Mouse (Mus musculus): ENCODE measurements around the gene Gnai3. TPM values are rescaled to one million over a fixed set of nuclear protein-coding genes. Genes with fewer than 3 reads are reported as not detected.

Gnai3 gene
- polyA plus RNA-seq (2014; fragmentation: Illumina TruSeq; extraction: RNeasy Lipid Tissue Mini Kit (QIAGEN cat#74804); ENCODE audit: low read depth, low replicate concordance), result 93.3 TPM

GRCm38 (mm10) chr3:108145534-108146445 is at the start of gene Gnai3:
Gnai3 (minus strand) TSS chr3:108146146.

DNA sequence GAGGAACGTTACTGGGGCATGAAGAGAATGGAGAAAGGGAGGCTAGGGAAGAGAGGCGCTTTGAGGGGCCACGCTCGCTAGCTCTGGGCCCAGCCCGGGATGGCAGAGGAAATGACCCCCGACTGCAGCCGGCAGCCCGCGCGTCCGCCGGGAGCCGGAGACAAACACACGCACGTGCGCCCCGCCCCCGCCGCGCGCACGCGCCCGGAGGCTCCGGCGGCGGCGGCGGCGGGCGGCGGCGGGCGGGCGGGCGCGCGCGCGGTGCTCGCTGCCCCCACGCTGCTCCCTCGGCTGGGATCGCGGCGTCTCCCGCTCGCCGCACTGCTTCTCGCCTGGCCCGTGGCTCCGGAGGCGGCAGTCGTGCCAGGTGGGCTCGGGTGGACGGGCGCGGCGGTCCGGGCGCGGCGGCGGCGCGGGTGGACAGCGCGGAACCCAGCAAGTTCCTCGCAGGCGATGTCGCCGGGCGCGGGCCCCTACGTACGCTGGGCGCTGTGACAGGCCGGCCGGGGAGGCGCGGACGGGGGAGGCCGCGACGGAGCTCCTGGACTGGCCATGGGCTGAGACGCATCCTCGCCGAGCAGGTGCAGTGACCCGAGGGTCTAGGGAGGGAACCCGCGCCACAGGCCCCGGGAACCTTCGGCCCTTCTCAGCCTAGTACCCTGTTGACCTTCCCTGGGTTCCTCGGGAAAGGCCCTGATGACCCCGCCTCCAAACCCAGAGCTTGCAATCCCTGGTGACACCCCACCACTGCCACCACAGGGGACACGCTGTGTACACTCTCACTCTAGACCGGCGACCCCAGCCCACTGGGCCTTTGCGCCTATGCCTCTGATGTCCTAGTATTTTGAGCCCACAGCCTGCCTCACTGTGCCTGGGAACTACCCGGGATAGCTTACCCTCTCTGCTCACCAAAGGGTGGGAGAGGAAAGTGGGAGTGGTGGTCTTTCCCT is 40.4 kb upstream of the Gnai3 start, which contains the start of gene Amigo1:
Gene Amigo1, plus strand, starts transcription at position 238 of the 950 bp plus-strand sequence.

DNA sequence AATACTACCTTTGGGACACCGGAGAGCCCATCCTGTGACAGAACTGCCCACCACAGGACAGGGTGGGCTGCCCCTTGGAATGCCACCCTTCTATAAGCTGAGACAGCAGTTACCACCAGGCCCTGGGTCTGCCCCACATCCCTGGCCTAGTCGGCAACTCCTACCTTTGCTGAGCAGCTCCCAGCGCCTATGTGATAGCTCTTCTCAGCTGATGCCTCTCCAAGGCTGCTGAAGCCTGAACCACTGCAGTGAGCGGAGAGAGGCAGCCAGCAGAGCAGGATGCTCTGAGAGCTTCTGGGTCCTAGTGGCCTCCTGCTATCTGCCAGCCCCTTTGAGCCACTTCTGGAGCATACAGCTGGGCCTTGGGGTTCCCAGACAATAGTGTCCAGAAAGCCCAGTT is 8.7 kb upstream of the Gnai3 start, which contains the start of gene Gpr61:
Gene Gpr61, minus strand, starts transcription at position 227 of the 400 bp plus-strand sequence.

GRCm38 (mm10) chr3:108092536-108093115 is 53.3 kb downstream of the Gnai3 start, which contains the start of gene Gnat2:
Gnat2 (plus strand) TSS chr3:108092789.

DNA sequence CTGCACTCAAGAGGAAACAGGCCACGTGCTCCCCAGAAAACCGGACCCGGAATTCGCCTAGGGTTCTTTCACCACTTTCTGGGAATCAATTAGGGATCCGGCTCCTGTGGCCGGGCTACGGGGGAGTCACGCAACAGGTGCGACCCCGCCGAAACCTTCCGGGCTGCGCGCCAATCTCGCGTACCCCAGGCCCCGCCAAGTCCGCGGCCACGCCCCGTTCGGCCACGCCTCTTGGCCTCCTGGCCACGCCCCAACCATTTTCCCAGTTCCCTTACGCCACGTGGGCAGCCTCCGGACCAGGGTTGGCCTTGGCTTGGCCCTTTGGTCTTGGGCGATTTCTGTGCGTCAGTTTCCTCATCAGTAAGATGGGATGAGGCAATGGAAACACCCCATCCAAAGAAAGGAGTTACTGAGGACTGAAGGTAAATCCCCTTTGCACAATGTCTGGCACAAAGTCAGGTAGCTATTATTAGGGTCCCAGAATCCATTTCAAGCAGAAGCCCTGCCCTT is 59.4 kb downstream of the Gnai3 start, which contains the start of gene Ampd2:
Gene Ampd2, minus strand, starts transcription at position 182 of the 510 bp plus-strand sequence.

Other genes with a start within 250 kb of the Gnai3 start
- gene Gstm7, start 214.3 kb downstream of the Gnai3 start, polyA plus RNA-seq (2014; fragmentation: Illumina TruSeq; extraction: RNeasy Lipid Tissue Mini Kit (QIAGEN cat#74804); ENCODE audit: low read depth, low replicate concordance), result 22.5 TPM
- 56.0 TPM for gene Gstm6, start 202.4 kb downstream of the Gnai3 start, polyA plus RNA-seq (2014; fragmentation: Illumina TruSeq; extraction: RNeasy Lipid Tissue Mini Kit (QIAGEN cat#74804); ENCODE audit: low read depth, low replicate concordance)
- not detected for gene Gstm3, start 176.9 kb downstream of the Gnai3 start, polyA plus RNA-seq (2014; fragmentation: Illumina TruSeq; extraction: RNeasy Lipid Tissue Mini Kit (QIAGEN cat#74804); ENCODE audit: low read depth, low replicate concordance)
- gene Gstm2, start 159.7 kb downstream of the Gnai3 start, polyA plus RNA-seq (2014; fragmentation: Illumina TruSeq; extraction: RNeasy Lipid Tissue Mini Kit (QIAGEN cat#74804); ENCODE audit: low read depth, low replicate concordance), result 222 TPM
- gene Gstm1, start 128.2 kb downstream of the Gnai3 start, polyA plus RNA-seq (2014; fragmentation: Illumina TruSeq; extraction: RNeasy Lipid Tissue Mini Kit (QIAGEN cat#74804); ENCODE audit: low read depth, low replicate concordance), result 104 TPM
- 2.7 TPM for gene Gstm4, start 101.3 kb downstream of the Gnai3 start, polyA plus RNA-seq (2014; fragmentation: Illumina TruSeq; extraction: RNeasy Lipid Tissue Mini Kit (QIAGEN cat#74804); ENCODE audit: low read depth, low replicate concordance)
- gene Ampd2, start 59.5 kb downstream of the Gnai3 start, polyA plus RNA-seq (2014; fragmentation: Illumina TruSeq; extraction: RNeasy Lipid Tissue Mini Kit (QIAGEN cat#74804); ENCODE audit: low read depth, low replicate concordance), result 1.7 TPM
- gene Gnat2, start 53.4 kb downstream of the Gnai3 start, polyA plus RNA-seq (2014; fragmentation: Illumina TruSeq; extraction: RNeasy Lipid Tissue Mini Kit (QIAGEN cat#74804); ENCODE audit: low read depth, low replicate concordance), result 0.90 TPM
- 0.38 TPM for gene Gpr61, start 8.7 kb upstream of the Gnai3 start, polyA plus RNA-seq (2014; fragmentation: Illumina TruSeq; extraction: RNeasy Lipid Tissue Mini Kit (QIAGEN cat#74804); ENCODE audit: low read depth, low replicate concordance)
- 0.43 TPM for gene Amigo1, start 40.2 kb upstream of the Gnai3 start, polyA plus RNA-seq (2014; fragmentation: Illumina TruSeq; extraction: RNeasy Lipid Tissue Mini Kit (QIAGEN cat#74804); ENCODE audit: low read depth, low replicate concordance)
- 1.4 TPM for gene Cyb561d1, start 55.1 kb upstream of the Gnai3 start, polyA plus RNA-seq (2014; fragmentation: Illumina TruSeq; extraction: RNeasy Lipid Tissue Mini Kit (QIAGEN cat#74804); ENCODE audit: low read depth, low replicate concordance)
- gene Atxn7l2, start 64.8 kb upstream of the Gnai3 start, polyA plus RNA-seq (2014; fragmentation: Illumina TruSeq; extraction: RNeasy Lipid Tissue Mini Kit (QIAGEN cat#74804); ENCODE audit: low read depth, low replicate concordance), result 0.85 TPM
- gene Sypl2, start 80.5 kb upstream of the Gnai3 start, polyA plus RNA-seq (2014; fragmentation: Illumina TruSeq; extraction: RNeasy Lipid Tissue Mini Kit (QIAGEN cat#74804); ENCODE audit: low read depth, low replicate concordance), result 0.17 TPM
- 65.6 TPM for gene Psma5, start 110.8 kb upstream of the Gnai3 start, polyA plus RNA-seq (2014; fragmentation: Illumina TruSeq; extraction: RNeasy Lipid Tissue Mini Kit (QIAGEN cat#74804); ENCODE audit: low read depth, low replicate concordance)
- gene Sort1, start 137.9 kb upstream of the Gnai3 start, polyA plus RNA-seq (2014; fragmentation: Illumina TruSeq; extraction: RNeasy Lipid Tissue Mini Kit (QIAGEN cat#74804); ENCODE audit: low read depth, low replicate concordance), result 38.3 TPM
- not detected for gene Mybphl, start 218.8 kb upstream of the Gnai3 start, polyA plus RNA-seq (2014; fragmentation: Illumina TruSeq; extraction: RNeasy Lipid Tissue Mini Kit (QIAGEN cat#74804); ENCODE audit: low read depth, low replicate concordance)
- not detected for gene Psrc1, start 237.7 kb upstream of the Gnai3 start, polyA plus RNA-seq (2014; fragmentation: Illumina TruSeq; extraction: RNeasy Lipid Tissue Mini Kit (QIAGEN cat#74804); ENCODE audit: low read depth, low replicate concordance)

Measured in testis, adult 10 weeks (tissue).